Mouse (Mus musculus): ENCODE data around the gene Pml.

DNA sequence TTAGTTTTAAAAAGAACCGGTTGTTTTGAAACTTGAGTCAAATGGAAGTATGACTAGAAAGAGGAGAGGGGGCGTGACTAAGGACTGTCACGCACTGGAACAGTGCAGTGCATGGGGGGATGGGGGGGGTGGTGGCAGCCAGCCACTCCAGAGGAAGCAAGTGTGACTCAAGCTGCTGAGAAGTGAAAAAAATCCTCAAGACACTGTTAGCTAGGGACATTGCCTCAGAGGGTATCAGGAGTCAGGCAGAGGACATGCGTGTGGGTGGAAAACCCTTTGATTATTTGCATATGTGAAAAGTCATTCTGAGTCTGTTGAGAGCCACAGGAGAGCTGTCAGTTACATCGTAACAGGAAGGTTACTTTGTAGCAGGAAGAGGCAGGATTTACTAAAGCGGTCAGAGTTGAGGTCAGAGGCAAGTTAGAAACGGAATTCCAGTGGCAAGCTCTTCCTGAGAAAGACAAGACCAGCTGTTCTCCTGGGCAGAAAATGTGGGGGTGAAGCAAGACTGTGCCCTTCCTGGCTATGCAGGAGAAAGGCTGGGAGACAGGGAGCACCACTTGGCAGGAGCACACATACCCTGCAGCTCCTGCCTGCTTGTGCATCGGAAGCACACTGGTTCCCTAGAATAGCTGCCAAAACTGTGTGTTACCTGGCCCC lies 25.7 kb upstream of the Pml start:
- TF ChIP-seq CTCF (IDR thresholded peaks at IDR 0.05) (no peak), EP300 (IDR thresholded peaks at IDR 0.05) (peak; percentile 85)
